Mouse (Mus musculus): ENCODE data around the gene Chmp4b.

Gene Chmp4b

DNA sequence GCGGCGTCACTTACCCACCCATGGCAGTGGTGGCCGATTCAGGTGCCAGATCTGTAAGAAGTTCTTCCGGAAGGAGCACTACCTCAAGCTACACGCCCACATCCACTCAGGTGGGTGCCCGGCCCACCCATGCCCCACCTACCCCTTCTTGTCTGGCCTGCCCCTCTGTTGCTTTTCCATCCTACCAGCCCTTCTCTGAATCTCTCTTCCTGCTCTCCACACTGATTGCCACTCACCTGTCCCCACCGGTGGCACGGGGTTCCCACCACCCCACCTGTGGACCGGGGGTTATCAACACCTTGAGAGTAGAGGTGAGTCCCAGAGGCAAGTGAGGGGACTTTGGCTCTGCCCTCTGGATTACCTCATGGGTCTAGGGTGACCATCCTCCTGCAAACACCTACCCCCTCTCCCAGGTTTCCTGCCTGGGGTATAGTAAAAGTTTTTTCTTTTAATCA is 9.5 kb upstream of the Chmp4b start:
- DNase-seq (ENCODE audit: low read depth), result no peak

DNA sequence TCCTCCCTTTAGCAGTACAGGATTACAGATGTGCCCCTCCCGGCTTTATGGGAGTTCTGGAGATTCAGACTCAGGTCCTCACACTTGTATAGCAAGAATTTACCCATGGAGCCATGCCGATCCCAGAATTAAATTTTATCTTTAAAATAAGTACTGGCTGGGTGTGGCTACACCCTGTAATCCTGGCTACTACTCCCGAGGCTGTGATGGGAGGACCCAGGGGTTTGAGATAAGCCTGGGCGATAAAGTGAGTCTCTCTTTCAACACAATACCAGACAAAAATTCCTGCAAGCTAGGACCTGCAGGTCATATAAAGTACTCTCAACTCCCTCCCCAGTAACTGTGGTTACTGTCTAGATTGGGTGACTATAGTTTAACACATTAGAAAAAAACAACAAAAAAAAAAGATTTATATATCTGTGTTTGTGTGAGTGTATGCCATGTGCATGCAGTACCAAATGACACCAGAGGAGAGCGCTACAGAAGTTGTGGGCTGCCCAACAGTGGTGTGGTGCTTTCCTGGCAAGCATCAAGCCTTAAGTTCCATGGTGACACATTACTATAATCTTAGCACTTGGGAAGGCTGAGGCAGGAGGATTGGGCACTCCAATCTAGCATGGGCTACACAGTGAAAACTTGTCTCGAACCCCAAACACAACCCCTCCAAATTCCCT is 8.7 kb upstream of the Chmp4b start:
- no peak for DNase-seq (ENCODE audit: low read depth)

DNA sequence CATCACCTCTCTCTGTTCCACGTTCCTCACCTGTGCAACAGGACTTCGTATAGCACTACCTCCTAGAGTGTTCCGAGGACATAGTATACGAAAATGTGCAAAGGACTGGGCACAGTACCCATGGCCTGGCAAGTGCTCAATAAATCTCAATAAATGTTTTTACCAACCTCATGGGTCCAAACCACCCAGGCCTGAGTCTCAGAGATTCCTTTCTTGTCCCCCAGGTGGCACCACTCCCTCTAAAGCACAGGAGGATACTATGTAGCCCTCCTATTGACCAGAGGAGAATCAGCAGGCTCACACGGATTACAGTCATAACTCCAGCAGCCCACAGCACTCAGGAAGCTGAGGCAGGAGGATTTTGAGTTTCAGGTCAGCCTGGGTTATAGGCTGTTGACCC is 4.9 kb upstream of the Chmp4b start:
- DNase-seq (ENCODE audit: low read depth), result no peak

DNA sequence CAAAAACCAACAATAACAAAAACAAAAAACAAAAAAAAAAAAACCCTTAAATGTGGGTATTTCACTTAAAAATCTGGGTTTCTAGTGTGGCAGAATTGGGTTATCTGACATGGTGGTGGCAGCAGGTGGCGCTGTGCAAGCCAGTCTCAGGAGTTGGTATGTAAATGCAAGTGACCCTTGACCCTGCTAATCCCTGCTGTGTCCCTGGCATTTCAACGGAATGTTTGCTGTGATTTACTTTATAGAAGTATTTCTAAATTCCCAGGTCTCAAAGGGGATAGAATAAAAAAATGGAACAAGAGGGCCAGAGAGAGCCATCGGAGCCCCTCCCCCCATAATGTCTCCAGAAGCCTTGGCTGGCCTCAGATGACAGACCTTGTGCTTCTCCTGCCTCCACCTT is 3.4 kb upstream of the Chmp4b start:
- DNase-seq (ENCODE audit: low read depth), result no peak

DNA sequence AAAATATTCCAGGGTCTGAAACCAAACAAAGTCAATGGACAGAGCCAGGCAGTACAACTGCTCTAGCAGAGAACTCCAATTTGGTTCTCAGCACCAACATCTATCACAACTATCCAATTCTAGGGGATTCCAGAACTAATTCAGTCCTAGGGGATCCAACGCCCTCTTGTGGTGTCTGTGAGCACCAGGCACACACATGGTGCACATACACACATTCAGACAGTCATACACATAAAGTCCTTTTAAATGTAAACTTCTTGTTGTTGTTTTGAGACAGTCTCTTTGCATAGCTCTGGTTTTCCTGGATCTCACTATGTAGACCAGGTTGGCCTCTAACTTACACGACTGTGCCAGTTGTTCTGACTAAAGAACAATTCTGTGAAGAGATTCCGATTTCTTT is 1.1 kb upstream of the Chmp4b start:
- DNase-seq (ENCODE audit: low read depth), result no peak

DNA sequence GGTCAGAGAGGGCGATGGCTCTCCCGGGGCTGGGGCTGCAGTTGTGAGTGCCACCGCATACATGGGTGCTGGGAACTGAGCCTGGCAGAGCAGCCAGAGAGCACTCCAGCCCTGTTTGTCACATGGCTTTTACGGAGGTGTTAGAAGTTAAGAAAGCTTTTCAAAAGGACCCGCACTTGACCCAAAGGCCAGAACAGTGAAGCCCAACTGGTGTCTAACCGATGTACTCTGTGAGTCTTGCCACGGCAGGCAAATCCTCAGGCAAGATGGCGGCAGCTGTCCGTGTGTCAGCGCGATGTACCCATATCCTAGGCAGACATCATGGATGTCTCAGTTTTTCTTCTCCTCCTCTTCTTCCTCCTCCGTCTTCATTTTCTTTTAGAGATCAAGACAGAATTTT is 3.5 kb downstream of the Chmp4b start:
- DNase-seq (ENCODE audit: low read depth), result no peak

DNA sequence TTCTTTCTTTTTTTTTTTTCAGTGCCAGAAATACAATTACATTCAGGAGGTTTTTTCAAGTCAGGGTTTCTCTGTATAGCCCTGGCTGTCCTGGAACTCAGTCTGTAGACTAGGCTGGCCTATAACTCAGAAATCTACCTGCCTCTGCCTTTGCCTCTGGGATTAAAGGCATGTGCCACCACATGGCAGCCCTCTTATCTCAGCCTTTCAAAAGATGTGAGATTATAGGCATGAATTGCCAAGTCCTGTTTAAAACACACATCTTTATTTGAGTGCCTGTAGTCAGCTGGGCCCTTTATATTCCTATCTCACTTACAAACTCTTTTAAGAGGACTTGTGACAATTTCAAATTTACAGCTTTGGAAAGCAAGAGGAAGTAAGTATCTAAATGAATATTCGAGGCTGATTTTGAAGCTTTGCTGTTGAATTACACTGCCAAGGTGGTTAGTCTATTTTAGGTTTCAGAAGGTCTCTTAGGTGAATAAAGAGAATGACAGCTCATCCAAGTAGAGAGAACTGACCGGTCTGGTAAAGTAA is 4.4 kb downstream of the Chmp4b start:
- no peak for DNase-seq (ENCODE audit: low read depth)

DNA sequence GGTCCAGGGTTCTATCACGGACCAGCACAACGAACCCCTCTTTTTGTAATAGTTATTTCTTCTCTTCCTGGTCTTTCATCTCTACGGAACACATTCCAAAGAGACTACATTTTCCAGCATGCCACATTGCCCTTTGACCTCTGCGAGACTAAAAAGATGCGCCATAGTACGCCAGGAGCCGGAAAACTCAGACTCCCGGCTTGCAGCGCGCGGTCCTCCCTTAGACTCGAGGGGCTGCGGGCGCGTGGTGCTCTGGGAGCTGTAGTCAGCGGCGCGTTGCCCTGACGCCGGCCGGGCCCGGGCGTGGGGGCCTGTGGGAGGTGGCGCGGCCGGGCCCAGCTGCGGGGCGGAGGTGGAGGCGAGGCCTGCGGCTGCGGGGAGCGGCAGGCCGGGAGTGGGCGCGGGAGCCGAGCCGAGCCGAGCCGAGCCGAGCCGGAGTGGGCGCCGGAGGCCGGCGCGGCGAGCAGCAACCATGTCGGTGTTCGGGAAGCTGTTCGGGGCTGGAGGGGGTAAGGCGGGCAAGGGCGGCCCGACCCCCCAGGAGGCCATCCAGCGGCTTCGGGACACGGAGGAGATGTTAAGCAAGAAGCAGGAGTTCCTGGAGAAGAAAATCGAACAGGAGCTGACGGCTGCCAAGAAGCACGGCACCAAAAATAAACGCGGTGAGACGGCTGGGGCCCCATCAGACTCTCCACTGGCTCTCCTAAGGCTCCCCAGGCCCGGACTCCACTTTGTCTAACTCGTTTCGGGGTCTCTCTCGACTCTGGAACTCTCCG is 5.4 kb downstream of the Chmp4b start:
- peak; percentile 98 for DNase-seq (ENCODE audit: low read depth)

DNA sequence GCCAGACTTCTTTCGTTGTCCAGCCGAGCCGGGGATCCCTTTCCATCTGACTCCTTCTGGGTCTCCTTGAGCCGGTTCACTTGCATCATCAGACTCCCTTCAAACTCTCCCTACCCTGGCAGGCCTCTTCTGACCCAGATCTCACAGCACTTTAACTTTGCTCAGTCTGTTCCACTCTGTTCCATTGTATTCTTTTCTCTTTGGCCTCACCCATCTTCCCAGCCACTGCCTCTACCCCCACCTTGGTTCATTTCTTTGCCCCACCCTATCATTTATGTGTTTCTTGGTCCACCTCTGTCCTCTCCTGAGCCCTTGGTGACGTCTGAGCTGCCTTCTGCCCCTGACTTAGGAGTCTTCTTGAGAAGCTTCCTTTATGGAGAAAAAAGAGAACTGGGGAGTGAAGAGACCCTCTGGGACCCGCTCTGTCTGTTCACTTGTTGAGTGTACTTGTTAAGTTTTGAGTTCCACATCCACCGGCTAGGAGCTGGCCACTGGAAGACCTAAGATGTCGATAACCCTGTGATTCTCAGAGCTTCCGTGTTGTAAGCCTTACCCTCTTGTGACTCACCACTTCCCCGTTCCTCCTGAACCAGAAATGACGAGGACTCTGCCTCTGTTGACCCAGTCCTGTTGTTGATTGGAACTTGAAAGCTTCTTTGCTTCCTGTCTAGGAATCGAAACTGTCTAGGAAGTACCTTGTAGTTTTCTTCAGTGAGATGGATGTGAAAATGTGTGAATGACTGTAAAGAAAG is 6.2 kb downstream of the Chmp4b start:
- peak; percentile 53 for DNase-seq (ENCODE audit: low read depth)

DNA sequence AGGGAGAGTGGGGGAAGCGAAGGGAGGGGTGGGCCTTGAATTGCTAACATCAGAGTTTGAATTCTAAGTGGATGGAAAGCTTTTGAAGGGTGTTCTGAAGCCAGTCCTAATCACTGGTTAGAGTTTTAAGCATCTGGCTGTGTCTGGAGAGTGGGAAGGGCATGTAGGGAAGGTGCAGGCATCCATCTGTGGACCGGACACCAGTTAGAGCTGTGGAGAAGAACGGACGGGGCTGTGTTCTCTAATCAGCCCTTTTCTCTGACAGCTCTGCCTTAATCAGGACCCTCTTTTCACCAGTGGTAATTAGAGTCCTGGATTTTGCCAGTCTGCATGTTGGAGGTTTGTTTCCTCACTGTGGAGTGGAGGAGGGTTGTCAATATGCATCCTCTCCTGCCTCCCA is 7.6 kb downstream of the Chmp4b start:
- DNase-seq (ENCODE audit: low read depth), result no peak

DNA sequence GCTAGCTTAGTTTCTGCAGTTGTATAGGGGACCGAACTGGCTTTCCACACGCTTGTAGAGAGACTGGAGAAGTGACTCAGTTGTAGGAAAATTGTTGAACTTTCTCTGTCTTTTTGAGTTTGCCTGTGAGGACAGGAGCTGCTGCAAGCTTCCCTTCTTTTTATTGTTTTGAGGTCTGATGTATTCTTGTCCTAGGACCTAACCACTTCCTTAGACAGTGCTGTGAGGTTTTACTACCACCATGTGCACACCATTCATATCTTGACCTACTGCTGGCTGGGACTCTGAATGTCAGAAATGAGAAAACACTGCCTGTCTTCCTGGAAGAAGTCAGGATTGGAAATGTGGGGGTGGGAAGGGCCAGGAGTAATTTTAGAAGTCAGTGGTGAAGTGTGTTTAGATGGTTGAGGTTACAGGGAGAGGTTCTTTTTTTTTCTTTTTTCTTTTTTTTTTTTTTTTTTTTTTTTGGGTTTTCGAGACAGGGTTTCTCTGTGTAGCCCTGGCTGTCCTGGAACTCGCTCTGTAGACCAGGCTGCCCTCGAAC is 8.1 kb downstream of the Chmp4b start:
- no peak for DNase-seq (ENCODE audit: low read depth)

DNA sequence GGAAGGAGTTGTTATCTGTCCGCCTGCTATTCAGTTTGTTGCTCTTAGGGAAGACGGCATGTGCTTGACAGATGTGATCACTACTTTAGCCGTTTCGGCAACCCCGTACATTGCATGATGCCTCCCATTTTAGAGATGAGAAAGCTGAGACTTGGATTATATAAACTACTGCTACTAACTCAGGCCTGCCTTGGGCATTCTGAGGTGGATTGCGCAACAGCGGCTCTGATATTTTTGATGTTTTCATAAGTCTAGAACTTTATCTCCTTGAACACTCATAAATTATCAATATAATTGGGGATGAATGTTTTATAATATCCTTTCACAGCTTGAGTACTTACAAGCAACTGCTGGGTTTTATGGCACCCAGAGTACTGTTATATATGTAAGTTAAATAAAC is 17.2 kb downstream of the Chmp4b start:
- no peak for DNase-seq (ENCODE audit: low read depth)

DNA sequence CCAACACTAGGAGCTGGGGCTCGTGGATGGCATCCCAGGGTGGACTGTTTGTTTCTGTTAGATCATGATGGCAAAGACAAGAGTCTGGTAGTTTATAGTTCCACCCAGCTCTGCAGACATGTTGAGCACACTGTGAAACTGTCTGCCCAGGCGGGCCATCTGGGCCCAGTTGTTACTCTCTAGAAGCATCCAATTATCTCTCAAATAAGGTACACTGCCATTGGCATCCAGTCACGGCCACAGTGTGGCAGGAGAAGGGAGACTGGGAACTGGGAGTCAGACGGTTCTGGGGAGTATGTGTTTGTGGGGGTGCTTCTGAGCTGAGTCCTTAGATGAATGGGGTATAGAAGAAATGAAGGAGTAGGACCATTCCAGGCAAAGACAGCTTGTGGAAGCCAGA is 18.6 kb downstream of the Chmp4b start:
- DNase-seq (ENCODE audit: low read depth), result no peak

DNA sequence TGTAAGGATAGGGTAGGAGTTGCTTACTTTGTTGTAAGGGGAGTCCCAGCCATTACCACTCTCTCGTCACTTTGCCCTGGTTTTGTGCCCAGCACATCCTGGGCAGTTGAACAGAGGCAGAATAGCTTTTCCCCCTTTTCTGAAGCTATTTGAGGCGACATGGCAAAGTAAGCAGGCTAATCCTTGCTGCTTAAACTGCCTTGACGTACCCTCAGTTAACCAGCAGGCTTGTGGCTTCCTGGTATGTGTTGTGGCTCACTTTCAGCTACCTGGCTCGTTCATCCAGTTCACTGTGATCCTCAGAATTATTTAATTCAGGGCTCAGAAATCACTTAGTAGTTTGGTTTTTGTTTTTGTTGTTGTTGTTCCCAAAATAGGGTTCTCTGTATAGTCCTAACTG is 19.2 kb downstream of the Chmp4b start:
- no peak for DNase-seq (ENCODE audit: low read depth)

DNA sequence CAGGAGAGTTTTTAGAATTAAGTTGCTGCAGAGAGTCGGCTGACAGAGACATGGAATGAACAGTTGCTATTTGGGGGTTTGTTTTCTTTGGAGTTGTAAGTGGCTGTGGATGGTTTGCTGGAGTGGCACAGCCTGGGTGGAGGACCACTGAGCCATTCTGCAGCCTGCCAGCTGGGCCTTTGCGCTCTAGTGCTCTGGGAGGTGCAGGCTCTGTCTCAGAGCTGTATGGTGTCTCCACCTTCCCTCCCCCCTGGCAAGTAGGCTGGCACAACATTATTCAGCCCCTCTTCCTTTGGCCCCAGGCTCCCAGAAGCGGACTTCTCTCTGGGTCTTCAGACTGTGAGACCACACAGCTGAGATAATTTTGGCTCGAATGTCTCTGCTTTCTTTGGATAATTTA is 22.5 kb downstream of the Chmp4b start:
- DNase-seq (ENCODE audit: low read depth), result no peak

DNA sequence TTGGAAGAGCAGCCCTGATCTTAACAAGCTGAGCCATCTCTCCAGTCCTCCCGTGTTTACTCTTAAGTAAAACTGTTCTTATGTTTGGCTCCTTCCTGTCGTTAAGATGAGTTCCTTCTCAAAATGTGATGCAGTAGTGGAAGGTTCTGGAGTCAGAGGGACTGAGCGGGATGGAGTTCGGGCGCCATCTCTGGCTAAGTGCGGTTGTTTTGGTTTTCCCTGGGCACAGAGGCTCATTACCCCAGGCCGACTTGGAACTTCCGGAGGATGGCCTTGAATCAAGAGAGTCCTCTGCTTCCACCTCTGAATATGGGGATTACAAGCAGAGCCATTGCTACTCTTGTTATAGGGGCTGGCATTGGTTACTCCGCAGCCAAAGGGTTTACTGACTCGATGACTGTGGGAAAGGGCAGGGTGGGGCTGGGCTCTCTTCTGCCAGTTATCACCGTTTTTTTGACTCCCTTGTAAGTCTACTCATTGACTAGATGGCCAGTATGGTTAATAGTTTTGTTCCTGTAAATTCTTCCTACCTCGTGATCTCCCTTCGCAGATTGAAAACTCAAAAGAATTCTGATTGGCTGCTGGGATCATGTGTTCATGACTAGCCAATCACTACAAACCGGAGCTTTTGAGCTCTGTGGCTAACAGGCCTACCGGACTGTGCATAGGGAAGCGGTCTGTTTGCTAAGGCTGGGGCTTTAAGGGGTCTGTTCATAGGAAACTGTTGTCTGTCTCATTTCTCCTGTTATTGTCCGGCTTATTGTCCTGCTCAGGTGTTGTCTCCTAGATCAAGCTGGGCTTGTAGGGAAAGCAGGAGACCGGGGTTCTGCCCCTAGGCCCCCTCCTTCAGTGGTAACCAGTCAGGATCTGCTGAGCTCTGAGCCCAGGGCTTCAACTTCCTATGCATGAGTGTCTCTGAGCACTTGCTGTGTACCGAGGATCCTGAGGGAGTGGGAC is 25.4 kb downstream of the Chmp4b start:
- DNase-seq (ENCODE audit: low read depth), result peak; percentile 81

DNA sequence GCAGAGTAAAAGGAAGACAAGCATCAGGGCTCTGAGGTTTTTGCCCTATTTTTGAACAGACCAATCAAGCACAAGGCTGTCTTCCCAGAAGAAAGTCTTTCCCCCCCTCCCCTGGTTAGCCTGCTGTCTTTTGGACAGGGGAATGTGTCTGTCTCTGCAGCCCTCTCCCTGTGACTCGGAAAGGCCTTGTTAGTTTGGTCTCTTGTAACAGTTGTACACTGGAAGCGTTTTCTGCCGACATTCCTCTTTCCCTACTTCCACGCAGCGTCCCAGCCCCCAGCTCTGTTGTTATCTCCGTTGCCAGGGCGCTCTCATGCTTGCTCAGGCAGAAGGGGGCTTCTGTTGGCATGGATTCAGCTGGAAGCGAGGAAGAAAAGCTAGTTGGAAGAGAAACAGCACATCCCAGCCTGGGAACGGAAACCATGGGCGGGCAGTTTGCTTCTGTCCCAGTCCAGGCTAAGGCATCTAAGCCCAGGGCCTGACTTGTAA is 26.2 kb downstream of the Chmp4b start:
- peak; percentile 20 for DNase-seq (ENCODE audit: low read depth)

DNA sequence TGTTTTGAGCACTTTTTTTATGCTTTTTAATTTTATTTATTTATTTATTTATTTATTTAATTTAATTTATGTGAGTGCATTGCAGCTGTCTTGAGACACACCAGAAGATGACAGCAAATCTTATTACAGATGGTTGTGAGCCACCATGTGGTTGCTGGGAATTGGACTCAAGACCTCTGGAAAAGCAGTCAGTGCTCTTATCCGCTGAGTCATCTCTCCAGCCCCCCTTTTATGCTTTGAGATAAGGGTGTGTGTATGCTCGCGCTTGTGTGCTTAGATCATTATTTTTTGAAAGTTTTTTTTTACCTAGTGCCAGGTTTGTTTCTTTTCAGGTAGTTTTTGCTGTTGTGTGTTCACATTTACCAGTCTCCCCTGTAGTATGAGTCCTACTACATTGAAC is 27.5 kb downstream of the Chmp4b start:
- no peak for DNase-seq (ENCODE audit: low read depth)

DNA sequence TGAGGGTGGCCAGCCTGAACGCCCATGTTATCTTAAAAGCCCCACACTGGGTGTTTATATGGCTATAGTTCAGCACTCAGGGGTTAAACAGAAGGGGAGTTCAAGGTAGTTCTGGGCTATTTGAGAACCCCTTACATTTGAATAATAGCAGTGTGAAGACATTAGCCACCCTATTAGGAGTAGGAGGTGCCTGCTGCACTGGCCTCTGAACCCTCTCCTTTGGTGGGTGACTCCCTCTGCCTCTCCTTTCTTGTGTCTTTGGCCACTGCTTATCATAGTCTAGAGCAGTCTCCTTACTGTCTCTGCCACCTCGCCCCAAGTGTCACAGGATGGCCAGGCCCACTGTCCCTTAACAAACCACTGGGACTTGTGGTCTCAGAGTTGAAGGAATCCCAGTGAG is 28.8 kb downstream of the Chmp4b start:
- DNase-seq (ENCODE audit: low read depth), result no peak

DNA sequence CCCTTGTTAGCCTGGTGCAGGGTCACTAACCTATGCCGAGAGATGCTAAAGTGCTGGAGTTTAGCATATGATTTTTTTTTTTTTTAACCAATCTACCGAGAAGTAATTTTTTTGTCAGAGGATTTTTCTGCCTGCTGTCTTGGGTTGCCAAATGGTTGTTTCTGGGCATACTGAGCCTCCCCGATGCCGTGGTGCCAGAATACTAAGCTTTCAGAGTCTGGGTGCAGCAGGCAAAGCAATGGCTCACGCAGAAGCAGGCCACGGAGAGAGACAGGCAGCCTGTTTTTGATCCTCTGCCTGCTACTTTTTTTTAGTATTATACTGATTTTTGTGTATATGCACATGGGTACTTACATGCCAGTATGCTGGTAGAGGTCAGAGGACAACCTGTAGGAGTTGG is 29.4 kb downstream of the Chmp4b start:
- DNase-seq (ENCODE audit: low read depth), result no peak

DNA sequence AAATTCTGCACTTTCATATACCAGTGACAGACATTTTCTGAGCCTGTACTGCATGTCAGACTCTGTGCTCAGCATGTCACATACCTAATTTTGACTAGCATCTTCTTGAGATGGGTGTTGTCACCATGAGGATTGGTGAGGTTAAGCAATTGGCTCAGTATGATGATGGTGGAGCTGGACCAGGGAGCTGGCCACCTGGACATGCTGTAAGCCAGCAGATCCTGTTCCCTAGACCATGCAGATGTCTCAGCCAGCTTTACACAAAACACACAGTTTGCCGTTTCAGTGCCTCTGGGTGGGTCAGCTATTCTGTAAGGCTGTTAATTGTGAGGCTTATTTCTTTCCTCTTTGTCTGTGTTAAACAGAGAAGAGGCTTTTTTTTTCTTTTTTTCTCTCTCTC is 31.2 kb downstream of the Chmp4b start:
- no peak for DNase-seq (ENCODE audit: low read depth)
